Mouse (Mus musculus) ovary, adult 10 weeks (tissue): Measurements from ENCODE around the gene Gm20503. TPM values are rescaled to one million over a fixed set of nuclear protein-coding genes. Genes with fewer than 3 reads are reported as not detected.

Source experiments
- polyA plus RNA-seq: library from polyadenylated mRNA; stranded (reverse); fragments of 350-450 nt; fragmentation: Illumina TruSeq; extraction: RNeasy Lipid Tissue Mini Kit (QIAGEN cat#74804); gene quantifications from one replicate; pipeline ENCODE4 v1.2.3, GENCODE M21; 2014

Gene Gm20503
- not detected for polyA plus RNA-seq

DNA sequence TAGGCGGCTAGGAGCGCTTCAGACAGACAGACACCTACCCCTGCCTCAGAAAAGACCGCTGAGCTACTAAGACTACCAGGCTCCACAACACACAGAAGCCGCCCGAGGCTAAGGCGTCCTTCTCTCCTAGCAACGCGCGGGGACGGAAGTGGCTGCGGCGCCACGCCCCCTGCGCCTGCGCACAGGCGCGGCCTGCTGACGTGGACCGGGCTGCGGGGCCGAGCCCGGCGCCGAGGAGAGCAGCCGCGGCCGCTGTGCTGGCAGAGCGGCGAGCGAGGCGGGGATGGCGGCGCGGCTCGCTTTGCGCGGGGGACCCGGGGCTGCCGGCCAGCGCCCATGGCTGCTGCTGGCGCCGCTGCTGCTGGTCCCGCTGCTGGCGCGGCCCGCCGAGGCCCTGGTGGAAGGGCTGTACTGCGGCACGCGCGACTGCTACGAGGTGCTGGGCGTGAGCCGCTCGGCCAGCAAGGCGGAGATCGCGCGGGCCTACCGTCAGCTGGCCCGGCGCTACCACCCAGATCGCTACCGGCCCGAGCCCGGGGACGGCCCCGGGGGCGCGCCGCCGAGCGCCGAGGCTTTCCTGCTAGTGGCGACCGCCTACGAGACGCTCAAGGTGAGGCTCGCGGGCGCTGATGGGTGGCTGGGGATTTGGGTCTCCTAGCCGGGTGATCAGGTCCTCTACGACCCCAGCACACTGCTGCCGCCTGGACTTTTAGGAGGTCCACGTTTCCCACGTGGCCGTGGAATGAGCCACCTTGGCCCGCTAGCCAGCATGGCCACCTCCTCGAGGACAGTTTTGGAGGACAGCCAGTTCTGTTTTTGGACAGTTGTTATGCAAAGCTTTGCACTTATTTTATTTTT, at the start of gene Gm20503:
Gm20503 (plus strand) TSS at position 263 of the 858 bp plus-strand sequence.

DNA sequence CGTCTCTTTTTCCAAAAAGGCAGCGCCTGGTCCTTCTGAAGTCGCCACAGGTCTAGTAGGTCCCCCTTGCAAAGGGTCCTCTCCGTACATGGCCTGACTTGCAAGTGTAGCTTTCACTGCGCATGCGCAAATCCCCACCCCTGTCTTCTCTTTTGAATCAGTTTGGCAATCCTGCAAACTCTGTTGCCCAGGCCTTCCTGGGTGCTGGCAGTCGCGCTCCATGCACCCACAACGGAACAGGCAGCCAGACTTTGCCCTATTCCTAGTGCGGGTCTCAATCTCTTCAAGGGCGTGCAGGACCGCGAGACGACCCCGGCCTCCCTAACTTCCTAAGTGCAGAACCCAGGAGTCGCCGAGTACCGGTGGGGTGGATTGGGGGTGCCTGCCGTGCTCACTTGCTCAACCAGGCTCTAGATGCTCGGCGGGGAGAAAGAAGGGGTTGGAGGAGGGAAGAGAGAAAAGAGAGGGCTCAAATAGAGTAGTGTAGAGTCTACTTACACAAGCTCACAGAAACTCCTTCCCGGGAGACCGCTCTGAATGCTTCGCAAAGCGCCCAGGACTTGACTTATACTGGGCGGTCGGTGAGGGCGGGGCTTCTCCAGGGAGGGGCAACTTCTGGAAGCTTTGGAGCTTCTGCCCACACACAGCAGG, 16.3 kb upstream of the Gm20503 start, which contains the start of gene Ptgr1:
Ptgr1 (minus strand) TSS at position 580 of the 651 bp plus-strand sequence.

DNA sequence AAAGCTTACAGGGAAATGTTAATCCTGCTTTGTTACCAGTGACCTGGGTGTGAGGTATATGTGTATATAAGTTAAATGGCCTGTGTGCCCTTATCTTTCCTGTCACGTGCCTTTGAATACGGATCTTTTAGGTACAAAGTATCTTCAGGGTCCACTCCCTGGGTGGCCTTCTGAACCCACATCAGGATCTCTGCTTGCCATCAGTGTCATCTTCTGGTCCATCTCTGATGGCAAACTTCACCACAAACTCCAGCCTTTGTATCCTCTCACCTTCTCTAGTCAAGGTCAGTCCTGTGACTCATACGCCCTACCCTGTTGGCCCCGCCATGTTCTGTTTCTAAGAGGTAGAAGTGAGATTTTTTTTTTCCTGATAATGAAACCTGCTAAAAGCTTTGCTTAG, 8.2 kb upstream of the Gm20503 start, which contains the start of gene Dnajc25:
Dnajc25 (plus strand) TSS at position 301 of the 400 bp plus-strand sequence.

DNA sequence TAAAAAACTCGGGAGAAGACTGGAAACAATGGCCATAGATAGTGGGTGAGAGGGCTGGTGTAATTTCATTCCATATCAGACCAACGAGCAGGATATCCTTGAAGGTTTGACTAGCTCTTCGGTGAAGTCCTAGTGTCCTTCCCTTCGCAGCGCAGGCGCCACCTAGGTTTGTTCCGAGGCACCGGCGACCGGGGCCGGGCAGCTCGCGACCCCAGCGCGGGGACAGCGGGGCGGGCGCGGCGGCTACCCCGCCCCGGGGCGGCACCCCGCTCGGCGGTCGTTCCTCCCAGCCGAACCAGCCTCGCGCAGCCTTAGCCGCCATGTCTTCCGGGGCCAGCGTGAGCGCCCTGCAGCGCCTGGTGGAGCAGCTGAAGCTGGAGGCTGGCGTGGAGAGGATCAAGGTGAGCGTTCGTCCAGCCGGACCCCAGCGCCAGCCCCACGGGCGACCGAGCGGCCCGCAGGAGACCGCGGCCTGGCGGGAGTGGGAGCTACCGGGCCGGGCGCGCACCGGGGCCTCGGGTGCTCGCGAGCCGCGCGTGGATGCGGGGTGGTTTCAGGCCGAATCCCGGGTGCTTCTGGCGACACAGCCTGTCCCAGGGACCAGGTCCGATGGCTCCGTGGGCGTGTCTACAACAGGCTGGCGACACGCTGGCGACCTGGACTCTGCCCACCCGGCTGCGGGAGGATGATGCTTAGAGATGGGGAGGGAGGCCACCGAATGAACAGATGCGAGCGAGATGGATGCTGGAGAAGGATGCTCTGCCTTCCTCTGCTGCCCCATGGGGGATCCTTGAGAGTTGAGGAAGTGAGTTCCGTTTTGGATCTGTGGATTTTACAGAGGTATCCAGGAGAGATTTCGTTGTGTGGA, 32.1 kb downstream of the Gm20503 start, which contains the start of gene Gng10:
Gng10 (plus strand) TSS at position 171 of the 868 bp plus-strand sequence.

Other genes with a start within 250 kb of the Gm20503 start
- not detected for gene Olfr267, start 215.5 kb upstream of the Gm20503 start, polyA plus RNA-seq
- 151 TPM for gene Ecpas, start 90.5 kb upstream of the Gm20503 start, polyA plus RNA-seq
- gene Zkscan16, start 59.6 kb upstream of the Gm20503 start, polyA plus RNA-seq: 2.6 TPM
- gene Ptgr1, start 16.1 kb upstream of the Gm20503 start, polyA plus RNA-seq: 14.3 TPM
- gene Dnajc25, start 8.1 kb upstream of the Gm20503 start, polyA plus RNA-seq: 36.6 TPM
- gene Gng10, start 31.9 kb downstream of the Gm20503 start, polyA plus RNA-seq: 166 TPM
- gene AI481877, start 135.8 kb downstream of the Gm20503 start, polyA plus RNA-seq: 2.8 TPM
- gene Ugcg, start 186.0 kb downstream of the Gm20503 start, polyA plus RNA-seq: 118 TPM